Mouse (Mus musculus) layer of hippocampus, adult 2 months (tissue): ENCODE measurements at regions not wholly inside any gene's neighbourhood (a gene's known extent, or its start where the extent isn't known, plus 50 kb on each side); places are given as distances from the start of the nearest gene placed in this dataset.

Experiments used
- DNase-seq, 2 experiments: peaks; one replicate each; pipeline ENCODE4 v3.0.0; 2022; ENCODE audit warnings: low spot score in 2 of 2
- H3K27ac ChIP-seq: fragments of 200-600 bp; 2 replicates; pipeline ENCODE4 v1.8.1; 2022
- H3K4me3 ChIP-seq: fragments of 200-600 bp; 2 replicates; pipeline ENCODE4 v1.8.1; 2022; ENCODE audit warnings: mild to moderate bottlenecking
- CTCF ChIP-seq: fragments of 200-600 bp; conservative IDR thresholded peaks from 2 replicates; pipeline ENCODE4 v1.8.1; 2022; ENCODE audit warnings: antibody characterized with exemption, mild to moderate bottlenecking, moderate library complexity

DNA sequence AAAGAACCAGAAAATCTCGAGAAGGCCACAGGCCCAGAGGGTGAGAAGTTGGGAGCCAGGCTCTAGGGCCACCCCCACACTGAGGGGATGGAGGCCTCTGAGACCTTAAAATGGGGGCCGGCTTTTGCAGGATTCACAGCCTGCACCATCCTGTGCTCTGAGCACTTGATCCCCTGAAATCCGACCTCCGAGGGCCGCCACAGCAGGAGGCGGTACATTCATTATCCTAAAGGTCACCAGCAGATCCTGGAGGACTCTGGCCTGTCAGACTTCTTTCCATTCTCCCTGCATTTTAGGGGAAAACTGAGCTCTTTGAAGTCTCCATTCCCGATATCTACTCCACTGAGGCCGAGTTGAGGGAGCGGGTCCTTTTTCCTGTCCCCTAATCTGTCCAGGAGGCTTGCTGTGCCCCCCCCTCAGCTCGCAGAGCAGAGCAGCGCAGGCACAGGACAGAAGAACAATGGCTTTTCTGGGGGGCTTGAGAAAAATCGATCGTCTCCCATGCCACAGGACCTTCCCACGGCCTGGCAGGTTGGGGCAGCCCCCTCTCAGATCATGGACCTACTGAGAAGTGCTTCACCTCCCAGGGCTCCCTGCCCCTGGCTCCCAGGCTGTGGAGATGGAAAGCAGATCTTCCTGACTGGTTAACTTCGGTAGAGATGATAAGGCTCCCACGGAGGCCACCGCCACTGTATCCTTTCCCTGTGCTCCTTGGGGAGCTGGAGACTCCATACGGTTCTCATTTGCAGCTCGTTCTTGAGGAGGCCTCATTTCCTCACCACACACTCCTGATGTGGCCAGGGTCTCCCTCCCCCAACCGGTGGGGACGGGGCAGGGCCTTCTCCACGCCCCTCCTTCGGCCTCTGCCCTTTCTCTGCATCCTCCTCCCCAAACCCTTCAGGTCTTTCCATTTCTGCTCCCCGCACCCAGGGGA, 126.1 kb upstream of the Bcor start:
- TF ChIP-seq CTCF: no peak

DNA sequence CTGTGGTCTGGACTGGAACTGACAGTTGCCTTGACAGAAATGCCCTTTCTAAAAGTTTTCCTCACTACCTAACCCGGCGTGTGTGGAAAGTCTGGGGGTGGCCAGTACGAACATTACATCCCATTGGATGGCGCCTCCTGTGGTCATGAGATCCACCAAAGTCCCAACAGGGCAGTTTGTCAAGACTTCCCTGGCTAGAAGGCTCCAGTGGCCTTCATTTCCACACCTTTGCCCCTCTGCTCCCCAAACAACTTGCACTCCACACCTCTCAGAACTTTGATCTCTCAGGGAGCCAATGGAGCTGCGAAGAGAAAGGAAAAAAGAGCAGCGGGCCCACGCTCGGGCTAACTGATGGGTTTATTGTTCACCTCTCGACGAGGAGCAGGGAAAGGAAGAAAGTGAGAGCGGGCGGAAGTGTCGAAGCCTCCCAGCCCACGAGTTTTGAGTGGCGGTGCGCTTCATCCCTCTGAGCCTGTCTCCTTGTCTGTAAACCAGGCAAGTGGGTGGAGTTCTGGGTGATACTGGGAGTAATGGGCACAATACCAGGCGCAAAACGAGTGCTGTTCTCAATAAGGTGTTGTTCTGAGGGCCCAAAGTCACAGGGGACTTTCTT, 126.9 kb upstream of the Bcor start:
- DNase-seq: no peak
- TF ChIP-seq CTCF: no peak
- Histone ChIP-seq H3K27ac (no peak overlapping the region), H3K4me3 (no peak overlapping the region)

More for the DNA sequence above, 126.1 kb upstream of the Bcor start:
- no peak overlapping the region for H3K4me3 ChIP-seq
- no peak overlapping the region for H3K27ac ChIP-seq
- no peak for DNase-seq

DNA sequence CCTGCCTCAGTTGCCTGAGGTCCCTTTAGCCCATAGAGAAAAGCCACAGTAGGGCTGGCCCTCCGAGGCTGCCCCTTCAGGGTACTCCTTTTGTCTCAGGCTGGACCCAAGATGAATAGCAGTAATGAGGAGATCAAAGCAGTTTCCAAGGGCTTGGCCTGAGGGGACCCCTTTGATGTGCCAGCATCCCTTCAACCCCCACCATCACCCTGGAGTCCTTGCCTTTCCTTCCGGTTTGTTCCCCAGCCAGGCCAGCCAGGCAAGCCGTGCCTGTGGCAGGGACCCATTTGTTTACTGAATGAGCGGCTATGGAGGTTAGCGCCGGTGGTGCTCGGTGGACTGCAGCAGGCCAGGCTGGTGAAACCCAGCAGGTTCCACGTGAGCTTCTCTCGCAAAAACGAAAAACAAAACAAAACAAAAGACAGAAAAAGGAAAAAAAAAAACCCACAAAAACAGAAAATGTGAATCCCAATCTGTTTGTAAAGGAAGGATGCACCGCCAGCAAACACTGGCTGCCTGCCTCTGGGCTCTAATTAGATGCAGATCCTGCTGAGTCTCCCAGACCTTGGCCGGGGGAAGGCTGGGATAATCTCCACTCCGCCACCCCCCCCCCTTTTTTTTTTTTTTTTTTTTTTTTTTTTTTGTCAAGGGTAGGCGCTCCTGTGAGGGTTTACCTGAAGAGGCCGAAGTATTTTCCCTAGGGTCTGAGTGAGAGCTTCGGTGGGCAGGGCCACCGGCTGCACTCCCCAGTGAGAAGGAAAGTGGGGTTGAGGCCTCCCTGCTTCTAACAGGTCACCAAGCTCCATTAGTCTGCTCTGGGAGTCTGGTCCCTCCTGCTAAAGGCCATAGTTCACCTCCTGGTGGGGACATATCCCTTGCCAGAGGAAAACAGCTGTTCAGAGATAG, 127.8 kb upstream of the Bcor start:
- DNase-seq: peak in 1 of 2 experiments; percentile 5
- no peak for TF ChIP-seq CTCF
- H3K27ac ChIP-seq: no peak overlapping the region
- H3K4me3 ChIP-seq: no peak overlapping the region

DNA sequence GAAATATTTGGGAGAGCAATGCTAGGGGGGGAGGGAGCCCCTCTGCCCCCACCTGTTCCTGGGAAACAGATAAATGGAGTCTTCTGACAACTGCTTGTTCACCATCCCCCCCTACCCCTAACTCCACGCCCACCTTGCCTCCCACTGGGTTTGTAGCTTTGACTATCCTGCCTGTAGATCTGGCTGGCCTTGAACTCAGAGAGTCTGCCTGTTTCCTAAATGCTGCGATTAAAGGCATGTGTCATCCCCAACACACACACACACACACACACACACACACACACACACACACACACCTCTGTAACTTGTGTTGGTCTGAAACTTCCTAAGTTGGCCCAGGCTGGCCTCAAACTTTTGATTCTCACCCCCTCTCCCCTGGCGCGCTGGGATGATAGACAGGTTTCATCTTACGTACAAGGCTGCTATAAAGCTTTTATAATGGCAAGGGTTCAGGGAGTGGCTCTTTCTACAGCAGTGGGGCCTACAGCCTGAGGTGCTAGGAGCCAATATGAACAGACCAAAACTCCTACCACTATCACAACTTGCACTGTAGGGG, 128.5 kb upstream of the Bcor start:
- Histone ChIP-seq H3K27ac (no peak overlapping the region), H3K4me3 (no peak overlapping the region)
- no peak for DNase-seq
- TF ChIP-seq CTCF: no peak

DNA sequence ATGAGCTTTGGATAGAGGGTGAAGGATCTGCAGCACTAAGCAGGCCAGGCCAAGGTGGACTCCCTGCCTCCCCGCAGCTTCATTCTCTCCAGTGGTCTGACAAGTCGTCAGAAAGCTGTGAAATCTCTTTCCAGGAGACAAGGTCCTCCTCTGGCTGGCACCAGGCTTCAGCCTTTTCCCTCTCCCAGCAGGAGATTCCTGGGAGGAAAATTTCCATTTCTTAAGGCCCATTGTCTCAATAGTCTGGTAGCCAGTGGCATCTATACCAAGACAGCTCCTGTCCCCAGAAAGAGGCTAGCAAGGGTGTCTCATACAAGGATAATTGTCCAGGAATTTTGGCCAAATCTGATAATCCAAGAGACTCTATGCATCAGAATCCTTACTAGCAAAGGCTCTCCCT, 133.0 kb upstream of the Bcor start:
- Histone ChIP-seq H3K4me3 (no peak overlapping the region), H3K27ac (no peak overlapping the region)
- DNase-seq: no peak
- no peak for TF ChIP-seq CTCF

DNA sequence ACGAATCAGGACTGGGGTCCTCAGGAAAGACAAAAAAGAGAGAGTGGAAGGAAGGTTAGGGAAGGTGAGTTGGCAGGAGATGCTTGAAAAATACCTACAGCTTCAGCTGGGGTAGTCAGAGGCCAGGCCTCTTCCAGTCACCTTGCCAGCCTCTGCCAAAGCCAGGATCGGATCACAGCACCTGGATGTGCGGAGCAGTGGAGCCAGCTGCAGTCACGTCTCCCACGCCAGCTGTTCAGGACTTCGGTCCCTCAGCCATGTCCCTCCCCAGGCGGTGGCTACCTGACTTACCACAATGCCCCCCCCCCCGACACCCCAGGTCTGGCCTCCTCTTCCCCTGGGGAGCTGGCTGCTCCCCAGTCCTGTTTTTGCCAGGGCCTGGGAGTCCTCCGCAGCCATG, 134.3 kb upstream of the Bcor start:
- no peak for TF ChIP-seq CTCF
- DNase-seq: peak in 1 of 2 experiments; percentile 10
- no peak overlapping the region for H3K27ac ChIP-seq
- H3K4me3 ChIP-seq: no peak overlapping the region

DNA sequence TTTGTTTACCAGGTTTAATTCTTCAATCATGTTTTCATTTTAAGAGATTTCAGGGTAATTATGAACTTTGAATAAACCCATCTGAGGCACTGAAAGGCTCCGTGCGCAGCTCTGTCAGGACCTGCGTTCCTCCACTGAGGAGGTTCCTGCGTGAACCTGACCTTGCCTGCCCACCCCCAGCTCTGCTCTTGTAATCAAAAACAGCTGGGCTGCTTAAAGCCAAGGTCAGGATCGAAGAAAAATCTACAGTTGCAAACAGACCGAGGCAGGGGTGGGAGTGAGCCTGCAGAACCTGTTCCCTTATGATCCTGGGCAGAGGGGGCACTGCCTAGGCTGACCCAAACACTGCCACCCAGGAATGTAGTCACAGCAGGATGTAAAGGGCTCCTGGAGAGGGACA, 134.8 kb upstream of the Bcor start:
- no peak overlapping the region for H3K4me3 ChIP-seq
- no peak overlapping the region for H3K27ac ChIP-seq
- TF ChIP-seq CTCF: no peak
- DNase-seq: no peak

DNA sequence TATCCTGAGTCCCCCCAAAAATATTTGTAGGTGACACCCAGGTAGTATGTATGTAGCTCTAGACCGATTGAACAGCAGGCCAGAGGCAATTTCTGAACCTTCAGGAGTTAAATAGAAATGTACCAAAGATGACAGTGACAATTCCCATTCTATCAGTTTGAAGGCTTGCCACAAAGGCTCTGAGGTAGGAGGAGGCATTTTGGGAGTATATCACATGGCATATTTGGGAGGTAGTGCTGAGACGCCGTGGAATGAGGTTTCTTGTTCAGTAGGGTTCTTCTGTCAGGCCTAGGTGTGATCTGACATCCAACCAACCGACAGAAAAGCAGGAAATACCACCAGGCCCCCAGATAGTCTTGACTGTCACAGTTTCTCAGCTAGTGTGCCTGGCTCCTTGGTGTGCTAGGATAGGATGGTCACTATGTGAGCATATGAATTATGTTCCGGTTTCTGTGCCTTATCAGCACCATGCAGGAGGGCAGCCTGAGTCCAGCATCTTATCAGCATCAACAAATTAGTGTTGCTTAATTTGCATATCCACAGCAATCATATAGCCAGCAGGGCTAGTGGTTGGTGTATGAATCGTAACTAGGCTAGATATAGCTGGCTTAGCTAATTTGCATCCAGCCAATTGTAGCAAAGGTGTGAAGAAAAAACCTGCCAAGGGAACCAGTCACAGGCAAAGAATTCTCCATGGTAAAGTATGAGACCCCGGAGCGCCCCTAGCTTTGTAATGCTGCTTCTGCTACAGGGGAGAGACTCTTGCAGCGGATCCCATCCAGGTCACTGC, 136.3 kb upstream of the Bcor start:
- DNase-seq: no peak
- no peak for TF ChIP-seq CTCF
- H3K4me3 ChIP-seq: no peak overlapping the region
- no peak overlapping the region for H3K27ac ChIP-seq

DNA sequence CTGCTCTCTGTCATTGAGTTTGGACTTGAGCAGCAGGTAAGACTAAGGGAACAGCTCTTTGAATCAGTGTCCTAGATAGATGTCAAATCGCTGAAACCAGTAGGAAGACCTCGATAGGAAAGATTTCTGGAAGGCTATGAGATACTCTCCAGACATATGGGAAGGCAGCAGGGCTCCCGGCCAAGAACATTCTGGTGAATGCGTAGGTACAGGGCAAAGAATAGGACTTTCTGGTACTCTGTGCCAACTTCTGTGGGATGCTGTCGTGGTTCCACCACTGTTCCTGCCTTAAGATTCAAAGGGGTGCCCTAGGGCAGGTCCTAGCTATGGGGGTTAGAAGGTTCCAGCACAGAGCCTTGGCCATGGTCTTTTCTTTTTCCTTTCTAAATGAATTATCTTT, 138.5 kb upstream of the Bcor start:
- Histone ChIP-seq H3K27ac (no peak overlapping the region), H3K4me3 (no peak overlapping the region)
- no peak for TF ChIP-seq CTCF
- no peak for DNase-seq

DNA sequence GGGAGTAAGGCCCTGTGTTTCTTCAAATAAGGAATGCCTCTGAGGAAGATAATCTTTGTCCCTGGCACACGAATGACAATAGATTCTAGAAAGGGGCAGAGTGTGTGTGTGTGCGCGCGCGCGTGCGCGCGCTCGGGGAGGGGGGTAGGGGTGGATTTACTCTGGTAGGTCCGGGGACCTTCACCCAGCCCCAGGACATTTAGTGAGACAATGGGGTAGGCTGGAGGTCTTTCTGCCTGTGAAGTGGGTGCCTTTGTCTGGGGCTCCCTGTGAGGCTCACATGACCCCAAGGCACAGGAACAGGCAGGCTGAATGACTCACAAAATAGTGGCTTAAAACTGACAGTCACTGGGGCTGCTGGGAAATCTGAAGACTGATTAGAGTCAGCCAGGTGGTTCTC, 139.1 kb upstream of the Bcor start:
- no peak for TF ChIP-seq CTCF
- Histone ChIP-seq H3K27ac (no peak overlapping the region), H3K4me3 (no peak overlapping the region)
- no peak for DNase-seq

DNA sequence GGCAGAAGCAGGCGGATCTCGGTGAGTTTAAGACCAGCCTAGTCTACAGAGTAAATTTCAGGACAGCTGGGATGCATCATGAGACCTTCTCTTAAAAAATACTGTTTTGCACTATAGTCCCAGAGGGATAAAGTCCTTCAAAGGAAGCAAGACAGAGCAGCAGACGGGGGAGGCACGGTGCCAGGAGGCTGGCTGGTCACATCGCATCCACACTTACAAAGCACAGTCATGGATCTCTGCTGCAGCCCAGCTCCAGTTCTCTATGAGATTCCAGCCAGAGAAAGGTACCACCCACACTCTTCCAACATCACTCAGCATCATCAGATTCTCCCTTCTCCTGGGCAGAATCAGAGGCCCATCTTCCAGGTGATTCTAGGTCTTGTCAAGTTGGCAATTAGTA, 144.5 kb upstream of the Bcor start:
- no peak for TF ChIP-seq CTCF
- DNase-seq: peak in 1 of 2 experiments; percentile 12
- H3K27ac ChIP-seq: no peak overlapping the region

DNA sequence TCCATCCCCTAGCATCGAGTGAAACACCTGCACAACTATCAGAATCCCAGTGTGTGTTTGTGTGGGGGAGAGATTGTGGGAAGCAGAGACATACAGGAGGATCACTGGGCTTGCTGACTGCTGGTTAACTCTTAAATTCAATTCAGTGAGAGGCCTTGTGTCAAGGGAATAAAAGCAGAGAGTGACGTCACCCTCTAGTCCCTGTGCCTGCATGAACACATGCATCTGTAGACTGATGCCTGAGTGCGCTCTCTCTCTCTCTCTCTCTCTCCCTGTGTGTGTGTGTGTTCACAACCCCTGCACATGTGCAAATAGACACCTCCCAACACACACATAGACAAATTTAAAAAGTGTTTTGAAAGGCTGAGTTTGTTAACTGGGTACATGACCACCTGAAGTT, 146.8 kb upstream of the Bcor start:
- TF ChIP-seq CTCF: no peak

More for the DNA sequence above, 144.5 kb upstream of the Bcor start:
- no peak overlapping the region for H3K4me3 ChIP-seq

More for the DNA sequence above, 146.8 kb upstream of the Bcor start:
- no peak overlapping the region for H3K27ac ChIP-seq
- no peak for DNase-seq
- H3K4me3 ChIP-seq: no peak overlapping the region
